Mouse (Mus musculus) 3134 (cell line): ENCODE data around the gene Tha1.

Experiments used
- DNase-seq: peaks from one replicate; pipeline ENCODE4 v3.0.0-alpha.2; 2011; ENCODE audit warnings: low spot score; ENCODE audit not compliant: insufficient read length; ENCODE audit errors: extremely low read depth

Tha1 gene

GRCm38 (mm10) chr11:117872861-117873608 is at the start of gene Tha1:
Gene Tha1, minus strand, starts transcription at chr11:117873481.
- no peak for DNase-seq

DNA sequence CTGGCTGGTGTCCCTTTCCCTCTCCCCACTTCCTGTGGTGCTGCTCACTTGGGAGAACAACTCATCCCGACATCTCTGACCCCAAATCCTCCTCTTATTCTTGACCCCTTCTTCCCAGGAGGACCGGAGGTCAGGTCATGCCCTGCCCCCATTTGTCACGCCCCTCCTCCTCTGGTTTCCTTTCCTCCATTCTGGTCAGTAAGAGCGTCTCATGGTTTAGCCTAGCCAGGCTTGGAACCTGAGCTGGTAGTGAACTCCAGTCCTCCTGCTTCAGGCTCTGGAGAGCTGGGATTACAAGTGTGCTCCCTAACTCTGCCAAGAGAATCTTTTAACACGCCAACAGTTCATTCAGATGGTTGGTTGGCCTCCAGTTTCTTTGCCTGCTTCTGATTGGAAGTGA is 45.9 kb upstream of the Tha1 start:
- peak; percentile 28 for DNase-seq

GRCm38 (mm10) chr11:117918541-117918940 is 45.3 kb upstream of the Tha1 start:
- DNase-seq: no peak

GRCm38 (mm10) chr11:117915837-117916236 is 42.6 kb upstream of the Tha1 start:
- DNase-seq: no peak

DNA sequence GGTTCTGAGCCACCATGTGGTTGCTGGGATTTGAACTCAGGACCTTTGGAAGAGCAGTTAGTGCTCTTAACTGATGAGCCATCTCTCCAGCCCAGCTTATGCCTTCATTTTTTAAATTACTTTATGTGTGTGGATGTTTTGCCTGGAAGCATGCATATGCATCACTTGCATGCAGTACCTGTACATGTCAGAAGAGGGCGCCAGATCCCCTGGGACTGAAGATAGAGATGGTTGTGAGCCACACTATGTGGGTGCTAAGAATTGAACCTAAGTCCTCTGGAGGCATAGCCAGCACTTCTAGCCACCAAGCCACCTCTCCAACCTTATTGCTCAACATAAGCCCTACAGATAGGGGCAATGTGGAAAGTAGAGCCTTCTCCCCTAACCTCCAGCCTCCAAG is 42.1 kb upstream of the Tha1 start:
- DNase-seq: no peak

- no peak for DNase-seq
Observed at GRCm38 (mm10) chr11:117914531-117914930, 41.2 kb upstream of the Tha1 start.

- DNase-seq: peak; percentile 73
Observed at GRCm38 (mm10) chr11:117912684-117913352, 39.5 kb upstream of the Tha1 start.

DNA sequence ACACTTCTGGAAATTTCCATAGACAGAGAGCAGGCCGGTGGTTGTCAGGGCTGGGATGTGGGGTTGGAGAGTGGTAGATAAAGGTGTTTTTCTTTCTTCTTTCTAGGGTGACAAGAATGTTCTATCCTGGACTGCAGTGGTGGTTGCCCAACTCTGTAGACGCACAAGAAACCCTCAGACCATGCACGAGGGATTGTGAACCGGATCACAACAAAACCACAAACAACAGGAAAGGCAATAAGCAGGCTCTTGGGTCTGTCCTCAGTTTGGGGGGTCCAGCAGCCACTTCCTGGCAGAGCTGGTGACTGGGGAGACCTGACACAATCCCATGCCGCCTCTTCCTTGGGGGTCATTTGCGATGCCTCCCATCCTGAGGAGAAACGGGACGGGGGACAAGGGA is 36.1 kb upstream of the Tha1 start:
- no peak for DNase-seq

GRCm38 (mm10) chr11:117904442-117904841 is 31.2 kb upstream of the Tha1 start:
- DNase-seq: no peak

DNA sequence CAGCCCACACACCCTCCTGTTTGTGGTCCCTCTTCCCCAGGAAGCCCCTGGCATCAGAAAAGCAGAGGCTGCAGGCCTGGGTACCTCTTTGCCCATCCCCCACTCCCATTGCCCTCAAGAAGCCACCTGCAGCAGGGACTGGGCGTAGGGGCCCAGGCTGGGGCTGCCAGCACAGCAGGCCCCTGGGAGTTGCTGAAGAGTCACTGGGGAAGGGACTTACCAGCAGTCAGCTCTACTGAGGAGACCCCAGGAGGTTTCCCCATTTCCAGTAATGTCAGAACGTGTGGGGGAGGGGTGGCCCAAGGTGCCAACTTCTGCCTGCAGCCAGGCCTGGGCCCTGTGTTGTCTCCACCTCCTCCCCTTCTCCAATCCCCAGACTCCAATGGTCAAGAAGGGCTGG is 29.0 kb upstream of the Tha1 start:
- no peak for DNase-seq

DNA sequence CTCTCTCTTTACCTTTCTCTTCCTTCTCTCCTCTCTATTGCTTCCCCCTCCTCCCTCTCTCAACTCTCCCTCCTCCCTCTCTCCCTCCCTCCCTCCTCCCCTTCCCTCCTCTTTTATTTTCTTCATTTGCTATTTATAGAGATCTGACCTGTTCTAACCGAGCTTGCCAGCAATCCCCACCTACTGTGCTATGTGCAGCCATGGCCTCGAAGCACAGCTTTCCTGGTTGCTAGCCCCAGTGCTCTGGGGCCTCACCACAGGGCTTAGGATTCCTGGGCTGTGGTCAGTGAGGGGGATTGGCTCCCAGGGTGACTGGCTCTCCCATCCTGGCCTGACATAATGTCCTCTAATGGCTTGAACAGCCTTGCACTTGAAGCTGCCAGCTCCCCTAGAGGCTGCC is 23.3 kb upstream of the Tha1 start:
- DNase-seq: no peak

GRCm38 (mm10) chr11:117894676-117895075 is 21.4 kb upstream of the Tha1 start:
- DNase-seq: no peak

DNA sequence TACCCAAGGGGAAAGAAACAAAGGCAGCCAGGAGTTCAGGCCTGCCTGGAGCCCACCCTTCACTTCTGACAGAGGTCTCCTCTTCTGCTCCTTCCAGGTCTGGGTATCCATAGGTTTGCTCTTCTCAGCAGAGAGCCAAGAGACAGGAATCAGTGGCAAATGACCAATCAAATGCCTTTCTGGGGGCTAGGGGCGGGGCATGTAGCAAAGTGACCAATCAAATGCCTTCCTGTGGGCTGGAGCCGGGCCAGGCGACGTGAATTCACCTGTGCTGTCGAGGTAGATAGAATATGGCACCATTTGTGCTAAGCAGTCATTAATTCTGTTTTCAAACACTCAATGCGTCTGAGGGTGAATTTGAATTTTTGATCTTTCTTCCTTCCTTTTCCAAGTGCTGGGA is 18.9 kb upstream of the Tha1 start:
- no peak for DNase-seq

GRCm38 (mm10) chr11:117891581-117892175 is 18.4 kb upstream of the Tha1 start:
- DNase-seq: no peak

GRCm38 (mm10) chr11:117890519-117891282 is 17.4 kb upstream of the Tha1 start:
- DNase-seq: peak; percentile 38

- DNase-seq: no peak
Observed at GRCm38 (mm10) chr11:117889887-117890340, 16.6 kb upstream of the Tha1 start.

GRCm38 (mm10) chr11:117888853-117889822 is 15.9 kb upstream of the Tha1 start:
- no peak for DNase-seq

- DNase-seq: no peak
Observed at GRCm38 (mm10) chr11:117888168-117888852, 15.0 kb upstream of the Tha1 start.

DNA sequence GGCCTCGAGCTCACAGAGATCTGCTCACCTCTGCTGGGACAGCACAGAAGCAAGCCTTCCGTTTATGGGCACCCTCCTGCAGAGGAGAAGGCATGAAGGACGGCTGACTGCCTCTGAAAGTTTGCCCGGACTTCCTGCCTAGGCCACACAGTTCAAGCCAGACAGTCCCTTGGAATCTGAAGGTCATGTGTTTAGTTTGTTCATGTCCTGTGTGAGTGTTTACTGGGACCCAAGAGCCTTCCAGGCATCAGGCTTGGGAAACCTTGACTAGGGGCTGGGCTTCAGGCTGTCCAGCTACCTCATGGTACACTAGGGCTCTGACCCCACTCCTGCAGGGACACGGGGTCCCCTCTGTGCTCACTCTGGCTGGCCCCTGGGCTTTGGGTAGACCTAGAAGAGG is 12.7 kb upstream of the Tha1 start:
- no peak for DNase-seq
